Mouse (Mus musculus): ENCODE measurements around the gene Sdhaf2.

DNA sequence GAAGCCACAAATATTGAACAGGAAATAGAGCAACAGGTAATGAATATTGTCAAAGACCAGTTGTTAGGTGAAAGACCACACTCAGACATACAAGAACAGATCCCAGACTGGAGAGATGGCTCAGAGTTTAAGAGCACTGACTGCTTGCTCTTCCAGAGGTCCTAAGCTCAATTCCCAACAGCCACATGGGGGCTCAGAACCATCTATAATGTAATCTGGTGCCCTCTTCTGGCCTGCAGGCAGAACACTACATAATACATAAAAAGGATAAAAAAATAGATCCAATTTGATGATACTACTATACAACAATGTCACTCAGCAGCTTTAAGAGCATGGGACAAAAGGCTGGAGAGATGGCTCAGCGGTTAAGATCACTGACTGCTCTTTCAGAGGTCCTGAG is 5.6 kb downstream of the Sdhaf2 start:
- TF ChIP-seq USF1 (IDR thresholded peaks at IDR 0.05; ENCODE audit: low read depth, low read length) (no peak), ZMIZ1 (IDR thresholded peaks at IDR 0.05; ENCODE audit: low read depth, low read length) (no peak), MXI1 (IDR thresholded peaks at IDR 0.05; ENCODE audit: low read depth, low read length) (no peak), EP300 (IDR thresholded peaks at IDR 0.05; ENCODE audit: low read depth in 1 of 2, low read length in 2 of 2) (no peak), TCF12 (IDR thresholded peaks at IDR 0.05; ENCODE audit: low read depth, low read length) (no peak), CTCF (IDR thresholded peaks at IDR 0.05 in 2 of 3, conservative IDR thresholded peaks at IDR 0.05 in 1 of 3; ENCODE audit: control insufficient read depth in 1 of 3, insufficient read depth in 1 of 3, low read depth in 2 of 3, low read length in 3 of 3, poor library complexity in 1 of 3, severe bottlenecking in 1 of 3) (peak; percentile 40 to 82 (median 62)), POLR2A (IDR thresholded peaks at IDR 0.05; ENCODE audit: control insufficient read depth in 1 of 2, insufficient read depth in 1 of 2, low read depth in 1 of 2, low read length in 2 of 2, poor library complexity in 1 of 2) (no peak), CHD1 (IDR thresholded peaks at IDR 0.05; ENCODE audit: low read depth, low read length) (no peak), ZNF384 (IDR thresholded peaks at IDR 0.05; ENCODE audit: low read depth, low read length) (peak; percentile 64), USF2 (IDR thresholded peaks at IDR 0.05; ENCODE audit: borderline replicate concordance in 1 of 2, insufficient read depth in 1 of 2, low read depth in 1 of 2, low read length in 2 of 2) (no peak)

All from MEL (cell line).